Mouse (Mus musculus) heart, embryonic 10.5 days (tissue): ENCODE results near the gene Grsf1. TPM values are rescaled to one million over a fixed set of nuclear protein-coding genes. Genes with fewer than 3 reads are reported as not detected.
A peak's percentile ranks its signal among the peaks of the same experiment; 100 is the strongest.

Experiments used
- DNase-seq: peaks from one replicate; pipeline ENCODE4 v3.0.0-alpha.2; 2017; ENCODE audit warnings: low spot score
- H3K27ac ChIP-seq: fragments of 300-500 bp; sonication (generic); 2 replicates; pipeline ENCODE4 v1.5.1; 2016; ENCODE audit warnings: mild to moderate bottlenecking
- H3K27me3 ChIP-seq: fragments of 300-500 bp; sonication (generic); 2 replicates; pipeline ENCODE4 v1.6.1; 2016; ENCODE audit warnings: mild to moderate bottlenecking; ENCODE audit not compliant: poor library complexity, insufficient read depth, severe bottlenecking
- H3K36me3 ChIP-seq: fragments of 300-500 bp; sonication (generic); 2 replicates; pipeline ENCODE4 v1.6.1; 2016; ENCODE audit warnings: mild to moderate bottlenecking, moderate library complexity
- H3K4me1 ChIP-seq: fragments of 300-500 bp; sonication (generic); 2 replicates; pipeline ENCODE4 v1.6.1; 2016; ENCODE audit warnings: mild to moderate bottlenecking
- H3K4me3 ChIP-seq: fragments of 300-500 bp; sonication (generic); 2 replicates; pipeline ENCODE4 v1.5.1; 2016; ENCODE audit warnings: mild to moderate bottlenecking, moderate library complexity
- H3K9me3 ChIP-seq: fragments of 300-500 bp; sonication (generic); 2 replicates; pipeline ENCODE4 v1.6.1; 2016; ENCODE audit warnings: mild to moderate bottlenecking, moderate library complexity
- WGBS: fragments of 180-500 bp; shearing (Covaris S2); methylation state at CpG from one replicate; pipeline ENCODE4 v1.1.7; 2016; 5-methylcytosine and 5-hydroxymethylcytosine counted together
- polyA plus RNA-seq: library from polyadenylated mRNA; unstranded; fragments of >200 nt; fragmentation: Nextera tagmentation; extraction: Ambion mirVana; gene quantifications from 2 replicates; pipeline ENCODE4 v1.2.1, GENCODE M21; 2016

The Grsf1 gene
- polyA plus RNA-seq, 1 experiment from 2014 or later, result 71.1 TPM

DNA sequence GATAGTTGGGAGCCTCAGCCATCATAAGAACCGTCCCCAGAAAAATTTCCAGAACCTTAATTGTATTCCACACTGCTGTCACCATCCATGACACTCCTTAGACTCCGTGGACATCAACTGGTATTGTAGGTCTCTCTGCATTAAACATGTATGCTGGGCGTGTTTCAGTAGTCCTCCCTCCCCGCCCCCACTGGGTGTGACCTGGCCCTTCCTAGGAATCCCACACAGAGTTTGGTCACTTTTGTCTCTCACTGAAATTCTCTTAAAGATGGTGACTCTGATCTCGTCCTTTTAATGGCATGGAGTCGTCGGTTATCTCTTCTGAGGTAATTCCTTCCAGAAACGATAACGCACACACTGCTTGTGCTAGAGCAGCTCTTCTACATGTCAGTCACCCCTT lies 7.7 kb upstream of the Grsf1 start:
- Histone ChIP-seq H3K4me1 (peaks cover 16% of the 10 kb centered on the region), H3K4me3 (no peak overlapping the region), H3K27ac (no peak overlapping the region), H3K27me3 (peaks cover 8% of the 10 kb centered on the region; the same call in 1 of the 2 replicates), H3K36me3 (no peaks in the 10 kb centered on the region), H3K9me3 (no peaks in the 10 kb centered on the region)
- WGBS, result 58% methylated on average over 9 of the region's 9 CpGs
- no peak for DNase-seq

DNA sequence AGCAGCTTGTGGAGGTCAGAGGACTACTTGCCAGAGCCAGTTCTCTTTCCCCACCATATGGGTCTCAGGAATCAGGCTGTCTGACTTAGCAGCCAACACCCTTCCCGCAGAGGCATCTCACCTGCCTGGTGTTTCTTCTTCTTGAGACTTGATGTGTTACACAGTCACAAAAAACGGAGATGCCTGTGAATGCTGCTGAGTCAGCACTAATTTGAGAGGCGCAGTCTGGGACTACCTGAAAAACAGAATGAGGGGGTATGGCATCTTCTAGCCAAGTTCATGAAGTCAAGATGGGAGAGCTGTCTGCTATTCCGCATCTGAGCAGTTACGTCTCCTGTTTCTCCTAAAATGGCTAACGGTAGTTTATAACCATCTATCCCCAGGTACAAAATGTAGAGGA lies 4.6 kb upstream of the Grsf1 start:
- Histone ChIP-seq H3K9me3 (no peaks in the 10 kb centered on the region), H3K4me1 (peaks cover 16% of the 10 kb centered on the region), H3K4me3 (no peak overlapping the region), H3K27ac (no peak overlapping the region), H3K36me3 (no peaks in the 10 kb centered on the region), H3K27me3 (peaks cover 8% of the 10 kb centered on the region; the same call in 1 of the 2 replicates)
- no peak for DNase-seq
- WGBS, result 83% methylated on average over 6 of the region's 6 CpGs

DNA sequence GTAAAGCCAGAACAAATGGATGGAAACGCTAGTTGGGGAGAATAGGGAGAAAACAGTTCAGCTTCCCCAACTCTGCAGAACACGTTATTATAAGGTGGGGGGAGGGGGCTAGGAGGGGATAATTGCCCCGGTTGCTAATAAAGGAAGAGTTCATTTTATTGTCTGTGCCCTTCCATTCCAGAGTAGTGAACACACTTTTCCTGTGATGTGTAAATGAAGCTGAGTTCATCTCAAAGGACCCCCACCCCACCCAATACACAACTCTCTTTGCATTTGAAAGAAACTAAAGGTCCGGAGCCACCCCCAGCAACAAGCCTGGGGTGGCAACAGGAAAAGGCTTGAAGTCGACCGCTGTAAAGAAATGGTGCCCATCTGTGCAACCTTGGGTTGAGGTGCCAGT lies 3.4 kb upstream of the Grsf1 start:
- H3K27me3 ChIP-seq, result no peaks in the 10 kb centered on the region
- H3K9me3 ChIP-seq, result no peaks in the 10 kb centered on the region
- no peak overlapping the region for H3K27ac ChIP-seq
- peaks cover 12% of the 10 kb centered on the region; the same call in 1 of the 2 replicates for H3K4me1 ChIP-seq
- no peaks in the 10 kb centered on the region for H3K36me3 ChIP-seq
- WGBS, result 29% methylated on average over 6 of the region's 6 CpGs
- no peak overlapping the region for H3K4me3 ChIP-seq
- no peak for DNase-seq

DNA sequence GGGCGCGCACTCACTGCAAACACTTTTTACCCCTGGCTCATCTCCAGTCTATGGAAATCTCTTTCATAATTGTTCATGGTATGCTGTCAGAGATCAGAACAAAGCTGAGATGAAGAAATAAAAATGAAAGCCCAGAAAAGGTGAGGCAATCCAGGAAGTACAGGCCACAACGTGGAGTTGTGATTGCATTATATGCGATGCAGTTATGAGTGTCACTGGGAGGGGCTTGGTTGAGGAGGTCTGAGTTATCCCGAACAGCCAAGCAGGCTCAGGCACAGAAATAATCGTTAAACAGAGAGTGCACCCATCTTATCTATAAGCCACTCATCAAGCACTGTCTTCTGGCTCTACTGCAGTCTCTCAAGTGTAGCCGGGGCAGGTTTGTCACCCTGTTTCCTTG lies 3.0 kb upstream of the Grsf1 start:
- Histone ChIP-seq H3K27me3 (no peaks in the 10 kb centered on the region), H3K36me3 (no peaks in the 10 kb centered on the region), H3K27ac (no peak overlapping the region), H3K4me3 (no peak overlapping the region), H3K9me3 (no peaks in the 10 kb centered on the region), H3K4me1 (peaks cover 12% of the 10 kb centered on the region; the same call in 1 of the 2 replicates)
- WGBS, result 45% methylated on average over 7 of the region's 7 CpGs
- no peak for DNase-seq

DNA sequence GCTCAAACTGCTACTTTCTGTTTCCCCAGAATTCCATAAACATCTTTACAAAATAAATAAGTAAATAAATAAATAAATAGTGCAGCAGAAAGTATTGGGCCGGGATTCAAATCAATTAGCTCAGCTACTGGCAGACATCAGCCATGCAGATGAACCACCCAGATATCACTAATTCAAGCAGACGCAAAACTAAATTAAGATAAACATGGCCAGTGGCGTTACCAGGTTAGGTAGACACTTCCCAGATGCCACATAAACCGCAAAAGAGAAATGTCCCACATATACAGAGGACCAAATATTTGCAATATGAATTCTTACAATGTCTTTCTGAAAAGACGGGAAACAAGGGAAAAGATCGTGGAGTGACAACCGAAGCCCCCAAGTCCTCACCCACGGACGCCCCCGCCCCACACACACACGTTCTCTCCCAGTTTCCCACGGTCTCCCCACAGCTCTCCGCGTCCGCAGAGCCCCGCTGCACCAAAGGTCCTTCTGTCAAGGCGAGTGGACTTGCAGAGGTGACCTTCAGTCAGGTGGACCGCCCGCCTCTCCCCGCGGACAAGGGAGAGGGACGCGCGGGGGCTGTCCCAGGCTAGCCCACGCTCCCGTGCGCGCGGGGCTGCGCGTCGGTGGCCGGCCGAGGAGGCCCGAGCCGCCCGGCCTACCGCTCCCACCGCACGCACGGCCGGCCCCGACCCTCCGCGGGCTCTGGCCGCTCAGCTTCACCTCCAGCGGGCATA lies 1.1 kb downstream of the Grsf1 start:
- under 1% methylated on average over 47 of the region's 47 CpGs for WGBS
- H3K4me1 ChIP-seq, result peaks cover 19% of the 10 kb centered on the region; the same call in 1 of the 2 replicates
- peak; percentile 79 for DNase-seq
- peaks cover 35% of the 10 kb centered on the region for H3K36me3 ChIP-seq
- peak overlapping the region; percentile 94 for H3K4me3 ChIP-seq
- H3K27ac ChIP-seq, result peak overlapping the region; percentile 99
- H3K9me3 ChIP-seq, result no peaks in the 10 kb centered on the region
- H3K27me3 ChIP-seq, result no peaks in the 10 kb centered on the region

DNA sequence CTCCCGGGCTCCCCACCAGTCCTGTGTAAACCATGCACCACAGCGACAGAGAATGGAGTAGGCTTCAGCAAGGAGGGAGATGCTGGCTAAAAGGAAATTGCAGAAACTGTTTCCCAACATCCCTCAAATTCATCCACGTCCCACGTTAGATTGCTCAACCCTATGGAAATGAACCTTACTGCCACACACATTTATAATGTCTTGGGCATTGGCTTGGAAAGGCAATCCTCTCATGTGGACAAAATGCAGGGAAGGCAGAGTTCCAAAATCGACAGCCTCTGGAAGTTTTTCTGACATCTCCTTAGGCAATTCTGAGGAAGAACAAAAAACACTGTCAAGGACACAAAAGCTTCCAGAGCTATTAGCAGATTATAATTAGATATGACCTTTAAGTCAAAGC lies 12.1 kb downstream of the Grsf1 start:
- no peak overlapping the region for H3K4me3 ChIP-seq
- no peak for DNase-seq
- no peaks in the 10 kb centered on the region for H3K9me3 ChIP-seq
- H3K36me3 ChIP-seq, result peaks cover 98% of the 10 kb centered on the region
- WGBS, result 89% methylated on average over 5 of the region's 5 CpGs
- no peak overlapping the region for H3K27ac ChIP-seq
- H3K27me3 ChIP-seq, result no peaks in the 10 kb centered on the region
- no peaks in the 10 kb centered on the region for H3K4me1 ChIP-seq

DNA sequence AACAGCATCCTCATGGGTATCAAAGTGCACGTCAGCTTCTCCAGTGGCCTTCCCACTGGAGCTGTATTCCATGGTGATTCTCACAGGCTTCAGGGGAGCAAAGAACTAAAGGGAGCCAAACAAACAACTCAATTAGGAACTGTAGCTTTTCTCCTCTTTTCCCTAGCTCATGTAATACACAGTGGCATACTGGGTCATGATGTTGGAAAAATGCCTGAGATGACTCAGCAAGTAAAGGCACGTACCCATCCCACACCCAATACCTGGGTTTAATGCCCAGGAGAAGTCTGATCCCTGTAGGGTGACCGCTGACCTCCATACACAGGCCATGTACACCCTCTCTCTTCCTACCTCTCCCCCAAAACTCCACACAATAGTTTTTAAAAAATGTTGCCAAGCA lies 12.8 kb downstream of the Grsf1 start:
- Histone ChIP-seq H3K27ac (no peak overlapping the region), H3K4me1 (no peaks in the 10 kb centered on the region), H3K36me3 (peaks cover 98% of the 10 kb centered on the region), H3K27me3 (no peaks in the 10 kb centered on the region), H3K4me3 (no peak overlapping the region), H3K9me3 (no peaks in the 10 kb centered on the region)
- 93% methylated on average over 3 of the region's 3 CpGs for WGBS
- DNase-seq, result no peak

DNA sequence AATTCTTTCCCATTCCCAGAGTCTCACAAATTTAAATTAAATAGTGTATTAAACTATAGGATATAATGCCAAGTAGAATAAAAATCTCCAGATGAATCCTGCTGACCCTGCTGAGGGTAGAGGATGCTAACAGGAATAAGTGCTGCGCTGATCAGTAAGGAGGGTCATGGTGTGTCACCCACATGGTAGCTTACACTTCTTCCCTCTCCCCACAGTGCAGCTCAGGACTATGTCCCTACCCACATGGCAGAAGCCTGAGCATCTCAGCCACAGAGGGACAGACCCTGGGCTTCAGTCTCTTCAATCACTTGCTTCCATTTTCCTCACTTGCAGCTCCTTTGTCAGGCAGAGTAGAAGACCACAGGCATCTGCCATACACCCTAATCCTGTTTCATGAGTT lies 18.1 kb downstream of the Grsf1 start:
- Histone ChIP-seq H3K4me1 (peaks cover 7% of the 10 kb centered on the region; the same call in 1 of the 2 replicates), H3K27me3 (no peaks in the 10 kb centered on the region), H3K9me3 (no peaks in the 10 kb centered on the region), H3K27ac (no peak overlapping the region), H3K36me3 (peaks cover 64% of the 10 kb centered on the region), H3K4me3 (no peak overlapping the region)
- no peak for DNase-seq
- 100% methylated on average over 1 of the region's 1 CpGs for WGBS

DNA sequence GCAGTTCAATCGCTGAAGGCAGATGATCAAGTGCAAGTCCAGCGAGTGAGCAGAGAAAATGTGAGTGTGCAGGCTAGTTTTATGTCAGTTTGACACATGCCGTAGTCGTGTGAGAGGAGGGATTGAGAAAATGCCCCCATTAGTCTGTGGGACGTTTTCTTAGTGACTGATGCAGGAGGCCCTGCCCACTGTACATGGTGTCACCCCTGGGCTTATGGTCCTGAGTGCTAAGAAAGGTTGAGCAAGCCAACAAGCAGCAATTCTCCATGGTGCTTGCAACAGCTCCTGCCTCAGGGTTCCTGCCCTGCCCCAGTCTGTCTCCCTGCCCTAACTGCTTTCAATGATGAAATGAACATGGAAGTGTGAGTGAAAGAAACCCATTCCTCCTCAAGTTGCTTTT lies 23.4 kb downstream of the Grsf1 start:
- WGBS, result 78% methylated on average over 5 of the region's 5 CpGs

DNA sequence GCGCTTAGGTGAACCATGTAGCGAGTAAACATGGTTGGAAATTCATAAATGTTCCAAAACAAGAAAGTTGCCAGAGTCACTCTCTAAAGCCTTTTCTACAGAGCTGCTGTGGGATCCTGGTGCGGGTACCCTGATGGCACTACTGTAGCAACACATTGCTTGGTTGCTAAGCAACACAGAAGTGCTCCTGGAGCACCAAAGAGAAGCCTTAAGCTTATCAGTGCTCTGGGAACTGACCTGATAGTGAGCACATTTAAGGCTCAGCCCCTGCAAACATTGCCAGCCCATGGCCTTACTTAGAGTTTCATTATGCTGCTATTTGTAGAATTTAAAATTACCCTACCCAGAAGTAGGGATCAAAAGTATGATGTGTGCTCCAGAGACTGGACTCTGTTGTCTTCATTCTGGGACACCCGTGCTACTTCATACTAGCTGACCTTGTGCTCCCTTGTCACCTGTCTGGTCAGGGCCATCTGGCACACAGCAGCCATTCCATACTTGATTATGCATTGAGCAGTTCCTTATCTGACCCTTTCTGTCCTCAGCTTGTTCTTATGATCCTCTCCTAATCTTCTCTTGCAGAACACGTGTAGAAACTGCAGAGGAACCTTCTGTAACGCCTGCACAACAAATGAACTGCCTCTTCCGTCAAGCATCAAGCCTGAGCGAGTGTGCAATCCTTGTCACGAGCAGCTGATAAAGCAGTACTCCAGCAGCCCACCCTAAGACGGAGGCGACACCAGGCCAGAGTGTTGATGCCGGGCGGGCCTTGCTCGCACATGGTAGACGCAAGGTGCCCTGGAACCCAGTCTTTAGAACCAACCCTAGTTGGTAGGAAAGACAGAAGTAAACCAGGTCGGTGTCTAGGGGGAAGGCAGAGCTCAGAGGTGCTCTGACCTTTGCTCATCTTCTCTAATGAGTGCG lies 26.5 kb downstream of the Grsf1 start:
- Histone ChIP-seq H3K9me3 (no peaks in the 10 kb centered on the region), H3K36me3 (peaks cover 46% of the 10 kb centered on the region), H3K27ac (0 out of 2 replicates have a peak overlapping the region, but pooled peaks have one; percentile 62), H3K4me3 (no peak overlapping the region), H3K27me3 (no peaks in the 10 kb centered on the region), H3K4me1 (peaks cover 19% of the 10 kb centered on the region)
- 49% methylated on average over 17 of the region's 17 CpGs for WGBS
- peak; percentile 78 for DNase-seq

More for the DNA sequence above, 23.4 kb downstream of the Grsf1 start:
- no peak overlapping the region for H3K4me3 ChIP-seq
- peaks cover 36% of the 10 kb centered on the region for H3K36me3 ChIP-seq
- no peaks in the 10 kb centered on the region for H3K27me3 ChIP-seq
- no peak for DNase-seq
- H3K27ac ChIP-seq, result no peak overlapping the region
- no peaks in the 10 kb centered on the region for H3K9me3 ChIP-seq
- H3K4me1 ChIP-seq, result peaks cover 26% of the 10 kb centered on the region

DNA sequence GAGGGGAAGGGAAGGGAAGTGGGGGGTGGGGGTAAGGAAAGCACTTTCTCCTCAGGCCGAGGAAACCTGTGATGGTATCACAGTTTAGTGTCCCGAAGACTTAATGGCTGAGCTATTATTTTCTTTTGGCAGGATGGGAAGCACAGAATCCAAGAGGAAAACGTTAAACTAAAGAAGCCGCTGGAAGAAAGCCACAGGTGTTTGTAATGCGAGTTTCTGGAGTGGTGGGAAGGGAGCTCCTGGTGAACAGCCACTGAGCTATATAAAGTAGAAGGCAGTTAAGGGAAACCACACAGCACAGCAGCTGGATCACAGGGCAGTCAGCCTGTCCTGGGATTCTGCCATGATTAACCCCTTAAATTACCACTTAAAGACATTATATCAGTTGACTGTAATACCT lies 30.6 kb downstream of the Grsf1 start:
- Histone ChIP-seq H3K4me1 (peaks cover 19% of the 10 kb centered on the region), H3K9me3 (no peaks in the 10 kb centered on the region), H3K4me3 (no peak overlapping the region), H3K36me3 (peaks cover 61% of the 10 kb centered on the region), H3K27ac (no peak overlapping the region), H3K27me3 (no peaks in the 10 kb centered on the region)
- no peak for DNase-seq
- WGBS, result 68% methylated on average over 5 of the region's 5 CpGs

DNA sequence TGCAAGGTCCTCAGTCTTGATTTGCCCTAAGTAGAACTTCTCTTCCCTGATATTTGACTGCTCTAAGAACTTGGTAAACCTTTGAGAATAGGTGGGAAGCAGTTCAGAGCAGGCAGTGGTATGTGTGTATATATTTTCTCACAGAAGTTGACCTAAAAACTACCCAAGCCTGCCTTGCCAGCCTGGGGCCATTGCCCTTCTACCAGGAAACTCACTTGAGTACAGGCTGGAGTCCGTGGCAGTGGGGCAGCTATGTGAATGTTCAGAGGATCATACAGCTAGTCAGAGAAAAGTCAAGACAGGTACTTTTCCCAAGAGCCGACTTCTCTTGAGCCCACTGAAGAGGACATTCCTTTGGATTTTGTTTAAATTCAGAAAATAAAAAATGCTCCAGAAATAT lies 31.1 kb downstream of the Grsf1 start:
- Histone ChIP-seq H3K36me3 (peaks cover 60% of the 10 kb centered on the region), H3K9me3 (no peaks in the 10 kb centered on the region), H3K4me3 (no peak overlapping the region), H3K27ac (no peak overlapping the region), H3K4me1 (peaks cover 19% of the 10 kb centered on the region), H3K27me3 (no peaks in the 10 kb centered on the region)
- 83% methylated on average over 2 of the region's 2 CpGs for WGBS
- no peak for DNase-seq

DNA sequence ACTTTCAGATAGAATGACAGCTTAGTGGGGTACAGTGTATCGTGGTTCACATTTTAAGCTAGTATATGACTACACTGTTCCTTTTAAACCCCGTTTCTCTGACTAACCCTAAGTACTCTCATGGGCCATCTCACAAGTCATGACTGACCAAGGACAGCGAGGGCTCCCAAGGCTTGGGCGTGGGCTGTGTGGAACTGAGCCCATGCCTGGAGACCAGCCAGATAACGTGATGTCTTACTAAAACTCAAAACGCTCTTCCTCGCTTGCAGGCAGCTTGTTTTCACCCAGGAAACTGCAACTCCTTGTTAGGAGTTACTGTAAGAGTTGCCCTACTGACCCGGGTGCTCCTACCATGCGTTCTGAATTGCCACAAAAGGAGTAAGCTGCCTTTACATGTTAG lies 32.5 kb downstream of the Grsf1 start:
- H3K27ac ChIP-seq, result no peak overlapping the region
- no peaks in the 10 kb centered on the region for H3K9me3 ChIP-seq
- no peaks in the 10 kb centered on the region for H3K27me3 ChIP-seq
- peaks cover 5% of the 10 kb centered on the region for H3K4me1 ChIP-seq
- H3K36me3 ChIP-seq, result peaks cover 65% of the 10 kb centered on the region
- no peak for DNase-seq
- WGBS, result 89% methylated on average over 9 of the region's 9 CpGs
- H3K4me3 ChIP-seq, result no peak overlapping the region
